Mouse (Mus musculus) ovary, postnatal 10 days (tissue): Measurements from ENCODE around the gene Lrfn5.
A peak's percentile ranks its signal among the peaks of the same experiment; 100 is the strongest.

Experiments used
- DNase-seq: peaks from one replicate; pipeline ENCODE4 v3.0.0; 2022; ENCODE audit warnings: low spot score

The Lrfn5 gene

GRCm38 (mm10) chr12:61522829-61523370, at the start of gene Lrfn5:
Gene Lrfn5, plus strand, starts transcription at chr12:61523150.
- DNase-seq, result peak; percentile 24

GRCm38 (mm10) chr12:61521501-61522147, 1.3 kb upstream of the Lrfn5 start:
- DNase-seq, result no peak

- no peak for DNase-seq
These were observed 662 bp upstream of the Lrfn5 start for GRCm38 (mm10) chr12:61522148-61522828.

- DNase-seq, result no peak
These were observed 757 bp downstream of the Lrfn5 start for GRCm38 (mm10) chr12:61523631-61524182.

- DNase-seq, result no peak
These were observed 1.3 kb downstream of the Lrfn5 start for GRCm38 (mm10) chr12:61524183-61524651.

- no peak for DNase-seq
These were observed 3.2 kb downstream of the Lrfn5 start for GRCm38 (mm10) chr12:61526199-61526598.

- no peak for DNase-seq
These were observed 57.0 kb downstream of the Lrfn5 start for GRCm38 (mm10) chr12:61579949-61580348.

GRCm38 (mm10) chr12:61600305-61600704, 77.4 kb downstream of the Lrfn5 start:
- no peak for DNase-seq

GRCm38 (mm10) chr12:61607871-61608270, 84.9 kb downstream of the Lrfn5 start:
- DNase-seq, result no peak

- no peak for DNase-seq
These were observed 87.1 kb downstream of the Lrfn5 start for GRCm38 (mm10) chr12:61610081-61610480.

- no peak for DNase-seq
These were observed 101.6 kb downstream of the Lrfn5 start for GRCm38 (mm10) chr12:61624532-61624931.

GRCm38 (mm10) chr12:61654380-61654779, 131.4 kb downstream of the Lrfn5 start:
- no peak for DNase-seq

- DNase-seq, result no peak
These were observed 200.2 kb downstream of the Lrfn5 start for GRCm38 (mm10) chr12:61723158-61723557.

- DNase-seq, result no peak
These were observed 284.2 kb downstream of the Lrfn5 start for GRCm38 (mm10) chr12:61807073-61807605.

- DNase-seq, result no peak
These were observed 300.7 kb downstream of the Lrfn5 start for GRCm38 (mm10) chr12:61823601-61824000.

- DNase-seq, result no peak
These were observed 303.4 kb downstream of the Lrfn5 start for GRCm38 (mm10) chr12:61826311-61826710.

- DNase-seq, result no peak
These were observed 319.8 kb downstream of the Lrfn5 start for GRCm38 (mm10) chr12:61842599-61843291.

- DNase-seq, result no peak
These were observed 331.2 kb downstream of the Lrfn5 start for GRCm38 (mm10) chr12:61854183-61854582.
